Comparison of ENCODE assay signal across 12 mouse cellular contexts in the genomic region with DNA sequence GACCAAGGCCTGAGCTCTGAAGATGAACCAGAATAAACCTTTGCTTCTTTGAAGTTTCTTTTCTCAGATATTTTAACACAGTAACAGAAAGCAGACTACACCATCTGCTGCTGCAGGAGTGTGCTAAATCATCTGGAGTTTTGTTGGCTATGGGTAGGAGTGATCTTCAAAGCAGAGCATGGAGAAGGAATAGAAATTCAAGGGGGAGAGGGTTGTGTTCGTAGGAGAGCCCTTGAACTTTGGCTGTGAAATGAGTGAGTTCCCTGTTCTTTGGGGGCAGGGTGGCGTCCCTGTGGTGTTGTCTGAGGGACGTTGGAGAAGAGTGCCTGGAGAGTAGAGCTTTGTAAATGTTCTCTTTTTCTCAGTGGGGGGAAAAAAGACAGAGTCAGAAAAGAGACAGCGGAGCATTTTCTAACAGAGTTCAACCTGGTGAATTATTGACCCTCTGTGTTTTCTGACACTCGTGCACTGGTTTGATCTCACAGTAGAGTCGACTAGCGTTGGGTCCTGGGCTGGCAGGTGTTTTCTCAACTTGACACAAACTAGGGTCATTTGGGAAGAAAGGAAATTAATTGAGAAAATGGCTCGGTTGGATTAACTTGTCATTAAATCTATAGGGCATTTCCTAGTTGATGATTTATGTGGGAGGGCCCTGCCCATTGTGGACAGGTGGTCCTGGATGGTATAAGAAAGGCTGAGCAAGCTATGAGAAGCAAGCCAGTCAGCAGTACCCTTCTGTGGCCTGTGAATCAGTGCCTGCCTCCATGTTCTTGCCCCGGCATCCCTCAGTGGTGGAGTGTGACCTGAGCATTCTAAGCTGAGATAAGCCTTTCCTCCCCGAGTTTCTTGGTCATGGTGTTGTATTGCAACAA. TPM values are rescaled to one million over a fixed set of nuclear protein-coding genes. Genes with fewer than 3 reads are reported as not detected.
A peak's percentile ranks its signal among the peaks of the same experiment; 100 is the strongest.
DNase-seq lines count a peak whose midpoint lies in the region; ATAC-seq and TF ChIP-seq lines count a peak whose summit lies in the region.
"Had no signal": no experiment of that assay in that cellular context is flagged by ENCODE, and none has a peak within 500 bp of the region (broad histone marks: within the 10 kb centered on the region; RNA-seq: fewer than 3 reads in every experiment).

No protein-coding gene starts in this region.

- H3K36me3 ChIP-seq in embryonic facial prominence, embryonic 14.5 days (ENCODE audit: control insufficient read depth, insufficient read depth, low read length) = no peaks in the 10 kb centered on the region
- no peaks in the 10 kb centered on the region for H3K36me3 ChIP-seq in embryonic facial prominence, embryonic 10.5 days (replicated peaks)
- H3K36me3 ChIP-seq in liver, embryonic 13.5 days = no peaks in the 10 kb centered on the region
- H3K36me3 ChIP-seq: hindbrain, embryonic 15.5 days; limb, embryonic 15.5 days; midbrain, embryonic 12.5 days had no signal

- no peak overlapping the region for H3K9ac ChIP-seq in embryonic facial prominence, embryonic 14.5 days (ENCODE audit: low read depth, low read length)
- H3K9ac ChIP-seq in liver, embryonic 13.5 days = no peak overlapping the region
- H3K9ac ChIP-seq: hindbrain, embryonic 15.5 days; limb, embryonic 15.5 days; midbrain, embryonic 12.5 days had no signal

- H3K27me3 ChIP-seq in embryonic facial prominence, embryonic 14.5 days (replicated peaks; ENCODE audit: control insufficient read depth, insufficient read depth, low read length) = no peaks in the 10 kb centered on the region
- H3K27me3 ChIP-seq in embryonic facial prominence, embryonic 10.5 days (replicated peaks; ENCODE audit: low read depth, poor library complexity, severe bottlenecking) = no peaks in the 10 kb centered on the region
- H3K27me3 ChIP-seq in liver, embryonic 13.5 days = no peaks in the 10 kb centered on the region
- H3K27me3 ChIP-seq: hindbrain, embryonic 15.5 days; limb, embryonic 15.5 days; Patski had no signal

- no peaks in the 10 kb centered on the region for H3K9me3 ChIP-seq in embryonic facial prominence, embryonic 14.5 days (ENCODE audit: control insufficient read depth, low read length)
- H3K9me3 ChIP-seq in embryonic facial prominence, embryonic 10.5 days = no peaks in the 10 kb centered on the region
- H3K9me3 ChIP-seq in liver, embryonic 13.5 days (replicated peaks) = no peaks in the 10 kb centered on the region
- H3K9me3 ChIP-seq: hindbrain, embryonic 15.5 days; limb, embryonic 15.5 days; midbrain, embryonic 12.5 days had no signal

- H3K27ac ChIP-seq in embryonic facial prominence, embryonic 14.5 days (replicated peaks; ENCODE audit: low read depth, low read length) = no peak overlapping the region
- H3K27ac ChIP-seq in embryonic facial prominence, embryonic 10.5 days (replicated peaks) = no peak overlapping the region
- peak overlapping the region; percentile 44; the same call in 1 of the 2 replicates for H3K27ac ChIP-seq in liver, embryonic 13.5 days
- H3K27ac ChIP-seq in gastrocnemius, adult 2 months = no peak overlapping the region
- H3K27ac ChIP-seq: hindbrain, embryonic 15.5 days; limb, embryonic 15.5 days; midbrain, embryonic 12.5 days had no signal

- H3K4me1 ChIP-seq in embryonic facial prominence, embryonic 14.5 days (ENCODE audit: control insufficient read depth, insufficient read depth, low read length) = peaks cover 40% of the 10 kb centered on the region
- peaks cover 51% of the 10 kb centered on the region for H3K4me1 ChIP-seq in embryonic facial prominence, embryonic 10.5 days
- H3K4me1 ChIP-seq in liver, embryonic 13.5 days (replicated peaks) = peaks cover 70% of the 10 kb centered on the region

- H3K4me3 ChIP-seq in embryonic facial prominence, embryonic 14.5 days (ENCODE audit: low read depth, low read length) = no peak overlapping the region
- H3K4me3 ChIP-seq in embryonic facial prominence, embryonic 10.5 days = no peak overlapping the region
- H3K4me3 ChIP-seq in liver, embryonic 13.5 days (replicated peaks) = no peak overlapping the region
- H3K4me3 ChIP-seq in gastrocnemius, adult 2 months = no peak overlapping the region
- H3K4me3 ChIP-seq: hindbrain, embryonic 15.5 days; limb, embryonic 15.5 days; midbrain, embryonic 12.5 days had no signal

- ATAC-seq in embryonic facial prominence, embryonic 14.5 days (ENCODE audit: low read depth) = peak; percentile 66; the same call in 1 of the 2 replicates
- ATAC-seq in liver, embryonic 13.5 days (ENCODE audit: low read depth) = 0 out of 2 replicates have a peak, but pooled peaks have one; percentile 17
- ATAC-seq: Patski had no signal

- H3K4me2 ChIP-seq in embryonic facial prominence, embryonic 14.5 days (ENCODE audit: low read depth, low read length) = no peak overlapping the region
- H3K4me2 ChIP-seq in liver, embryonic 13.5 days = no peak overlapping the region
- H3K4me2 ChIP-seq: hindbrain, embryonic 15.5 days; limb, embryonic 15.5 days; midbrain, embryonic 12.5 days had no signal

- WGBS in embryonic facial prominence, embryonic 14.5 days = 63% methylated on average over 10 of the region's 10 CpGs
- WGBS in embryonic facial prominence, embryonic 10.5 days = 74% methylated on average over 10 of the region's 10 CpGs
- 54% methylated on average over 10 of the region's 10 CpGs for WGBS in liver, embryonic 13.5 days (ENCODE audit: insufficient replicate concordance)

- no peak for TF ChIP-seq CTCF in gastrocnemius, adult 2 months (IDR thresholded peaks at IDR 0.05)

- DNase-seq in embryonic facial prominence, embryonic 14.5 days (ENCODE audit: low spot score) = no peak
- no peak for DNase-seq in embryonic facial prominence, embryonic 10.5 days (ENCODE audit: low spot score)
- DNase-seq in liver, embryonic 13.5 days = no peak
- no peak for DNase-seq in liver
- peak; percentile 20 for DNase-seq in kidney, postnatal 14 days
- peak; percentile 45 for DNase-seq in right cerebral cortex, postnatal 25 days
- DNase-seq in testis, postnatal 14 days (ENCODE audit: low spot score) = no peak
- DNase-seq in gastrocnemius, adult 2 months = no peak

- intact Hi-C loops in gastrocnemius, adult 2 months (cut with DNase I) = no loop called here

RNA-seq across cellular contexts. Expression of a gene that starts 57.8 kb away (rescaled TPM):
- 37.3 and 40.9 TPM in 2 replicates for polyA plus RNA-seq in embryonic facial prominence, embryonic 14.5 days (2014; fragmentation: Nextera tagmentation; extraction: Ambion mirVana)
- polyA plus RNA-seq in embryonic facial prominence, embryonic 10.5 days (2016; fragmentation: Nextera tagmentation; extraction: Ambion mirVana) = 50.3 and 52.5 TPM in 2 replicates
- polyA plus RNA-seq in liver, embryonic 13.5 days (2015; fragmentation: Nextera tagmentation; extraction: Ambion mirVana) = 10.5 and 12.6 TPM in 2 replicates
- 10 to 100 TPM; 18.0 to 18.6 TPM for total RNA-seq in gastrocnemius, adult 2 months (2021)

Comparison
In these comparisons a context has a peak if more than half of its experiments do, and no peak if none do; other contexts are left out.
1. DNase-seq: peak in kidney, postnatal 14 days (single experiment) and right cerebral cortex, postnatal 25 days (single experiment); none in embryonic facial prominence, embryonic 14.5 days (single experiment), embryonic facial prominence, embryonic 10.5 days (single experiment), liver, embryonic 13.5 days (single experiment), liver (single experiment), testis, postnatal 14 days (single experiment) and gastrocnemius, adult 2 months (single experiment).